Mouse (Mus musculus): ENCODE measurements at regions not wholly inside any gene's neighbourhood (a gene's known extent, or its start where the extent isn't known, plus 50 kb on each side); places are given as distances from the start of the nearest gene placed in this dataset.

DNA sequence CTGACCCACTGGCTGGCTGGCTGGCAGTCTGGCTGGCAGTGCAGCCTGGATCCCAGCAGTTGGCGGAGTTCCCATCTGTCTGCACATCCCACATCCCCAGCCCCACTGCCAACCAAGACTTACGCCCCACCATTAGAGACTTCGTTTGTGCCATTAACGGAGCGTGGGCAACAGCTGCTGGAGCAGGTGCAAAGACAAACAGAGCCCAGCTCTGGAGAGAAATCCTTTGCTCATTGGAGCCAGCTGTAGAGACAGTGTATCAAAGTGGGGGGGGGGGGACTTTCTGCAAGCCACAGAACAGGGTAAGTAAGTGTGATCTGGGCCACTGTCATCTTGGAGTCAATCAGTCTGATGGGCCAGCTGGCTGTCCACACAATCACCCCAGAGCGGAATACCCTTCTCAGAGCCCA is 52.3 kb downstream of the Rplp1 start:
- DNase-seq (ENCODE audit: low read depth, low spot score), result no peak

DNA sequence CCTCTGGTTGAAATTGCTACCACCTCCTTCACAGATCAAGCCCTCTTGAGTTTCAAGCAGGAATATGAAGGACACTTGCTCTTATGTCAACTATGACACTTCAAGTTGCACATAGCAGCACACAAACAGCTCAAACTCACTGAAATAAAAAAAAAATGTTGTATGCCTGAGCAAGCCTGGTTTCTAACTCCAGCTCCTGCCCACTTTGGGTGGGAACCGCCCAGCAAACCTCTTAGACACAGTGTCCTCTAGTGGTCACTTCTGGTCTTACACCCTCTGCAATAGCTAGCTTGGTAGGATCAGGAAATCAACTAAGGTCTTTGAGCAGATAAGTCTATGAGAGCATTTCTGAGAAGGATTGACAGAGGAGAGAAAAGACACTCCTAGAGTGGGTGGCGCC is 54.2 kb downstream of the Rplp1 start:
- peak; percentile 6 for DNase-seq (ENCODE audit: low read depth, low spot score)

DNA sequence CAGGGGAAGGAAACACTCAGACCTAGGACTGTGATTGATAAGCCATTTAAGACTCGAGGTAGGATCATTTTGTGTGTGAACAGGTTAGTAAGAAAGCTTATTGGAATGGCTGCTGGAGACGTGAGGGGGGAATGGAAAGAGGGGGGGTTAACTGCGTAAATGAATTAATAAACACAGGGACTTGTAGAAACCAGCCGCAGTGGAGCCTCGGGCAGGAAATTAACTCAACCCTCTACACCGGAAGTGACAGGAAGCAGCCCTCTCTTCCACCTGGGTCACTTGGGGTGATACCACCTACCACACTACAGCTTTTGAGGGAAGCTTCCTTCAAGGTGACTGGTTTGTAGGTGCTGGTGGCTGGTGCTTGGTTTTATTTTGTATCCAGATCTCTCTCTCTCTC is 54.9 kb downstream of the Rplp1 start:
- no peak for DNase-seq (ENCODE audit: low read depth, low spot score)

DNA sequence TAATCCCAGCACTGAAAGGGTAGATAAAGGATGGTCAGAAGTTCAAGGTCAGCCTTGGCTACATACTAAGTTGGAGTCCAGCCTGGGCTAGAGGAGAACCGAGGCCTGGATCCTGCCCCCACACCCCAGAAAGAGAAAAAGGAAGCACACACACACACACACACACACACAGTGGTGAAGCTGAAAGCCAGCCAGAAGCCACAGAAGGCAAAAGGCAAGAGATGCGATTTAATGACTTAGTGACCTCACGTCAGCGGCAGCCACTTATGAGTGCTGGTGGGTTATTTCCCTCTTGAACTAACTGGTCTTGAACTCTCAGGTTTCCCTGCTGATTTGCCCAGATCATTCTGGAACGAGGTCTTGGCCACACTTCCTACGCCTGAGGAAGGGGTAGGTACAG is 56.5 kb downstream of the Rplp1 start:
- DNase-seq (ENCODE audit: low read depth, low spot score), result no peak

DNA sequence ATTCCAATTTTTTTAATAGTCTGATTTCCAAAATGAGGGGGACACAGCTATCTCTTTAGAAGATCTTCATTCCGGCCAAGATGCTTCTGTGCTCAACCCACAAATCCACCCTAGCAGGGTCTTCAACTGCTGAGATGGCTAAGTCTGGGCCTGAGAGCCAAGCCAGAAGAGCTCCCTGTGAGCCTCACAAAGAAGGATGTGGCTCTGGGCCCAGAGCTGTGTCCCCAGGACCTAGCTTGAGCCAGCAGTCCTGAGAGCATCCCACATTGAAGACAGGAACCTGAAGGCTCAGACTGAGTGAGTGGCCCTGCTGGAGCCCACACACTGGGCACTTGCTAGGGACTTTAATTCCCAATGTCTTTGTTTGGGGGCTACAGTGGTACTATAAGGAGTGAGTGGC is 57.7 kb downstream of the Rplp1 start:
- no peak for DNase-seq (ENCODE audit: low read depth, low spot score)

DNA sequence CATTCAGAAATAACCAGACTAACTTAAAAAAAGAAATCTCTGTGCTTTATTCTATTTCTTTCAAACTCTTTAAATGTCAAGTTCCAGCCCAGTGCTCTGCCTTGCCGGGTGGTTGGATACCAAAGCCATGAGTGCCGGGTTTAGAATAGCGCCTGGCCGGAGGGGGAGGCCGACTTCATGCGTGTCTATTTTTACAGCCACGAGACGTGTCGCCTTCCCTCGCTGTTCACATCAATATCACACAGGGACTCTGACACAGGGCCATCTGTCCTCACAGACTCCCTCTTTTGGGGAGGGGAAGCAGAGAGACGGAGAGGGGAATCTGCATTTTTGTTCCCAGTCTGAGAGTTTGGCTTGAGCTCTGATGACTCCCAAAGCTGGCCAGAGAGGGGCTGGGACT is 58.7 kb downstream of the Rplp1 start:
- DNase-seq (ENCODE audit: low read depth, low spot score), result no peak

DNA sequence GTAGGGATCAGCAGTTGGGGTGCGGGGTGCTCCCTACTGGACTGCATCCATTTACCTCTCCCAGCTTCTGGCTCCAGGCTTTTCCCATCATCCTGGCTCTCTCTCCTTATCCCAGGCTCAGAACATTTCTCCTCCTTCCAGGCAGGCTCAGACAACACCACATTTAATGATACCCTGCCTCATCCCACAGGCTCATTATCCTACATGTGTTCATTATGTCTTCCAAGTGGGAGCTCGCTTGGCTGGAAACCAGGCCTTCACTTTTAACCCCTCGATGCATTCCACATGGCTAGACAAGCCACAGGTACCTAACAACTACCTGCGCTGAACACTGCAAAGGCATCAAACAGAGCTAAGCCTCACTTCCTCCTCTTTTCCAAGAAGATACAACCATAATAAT is 60.5 kb downstream of the Rplp1 start:
- no peak for DNase-seq (ENCODE audit: low read depth, low spot score)

DNA sequence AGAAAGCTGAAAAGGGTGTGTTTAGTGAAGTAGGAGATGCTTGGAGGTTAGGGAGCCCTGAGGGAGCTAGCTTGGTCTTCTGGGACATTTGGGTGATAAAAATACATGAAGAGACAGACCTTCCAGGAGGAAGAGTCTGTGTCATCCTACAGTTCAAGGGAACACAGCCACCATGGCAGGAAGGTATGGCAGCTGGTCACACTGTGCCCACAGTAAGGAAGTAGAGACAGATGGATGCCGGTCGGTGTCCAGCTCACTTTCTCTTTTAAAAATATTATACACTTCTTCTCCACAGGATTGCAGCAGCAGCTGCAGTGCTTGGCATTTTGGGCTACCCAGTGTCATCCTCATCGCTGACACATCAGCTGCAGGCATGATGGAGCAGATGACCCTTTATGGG is 63.0 kb downstream of the Rplp1 start:
- DNase-seq (ENCODE audit: low read depth, low spot score), result no peak

DNA sequence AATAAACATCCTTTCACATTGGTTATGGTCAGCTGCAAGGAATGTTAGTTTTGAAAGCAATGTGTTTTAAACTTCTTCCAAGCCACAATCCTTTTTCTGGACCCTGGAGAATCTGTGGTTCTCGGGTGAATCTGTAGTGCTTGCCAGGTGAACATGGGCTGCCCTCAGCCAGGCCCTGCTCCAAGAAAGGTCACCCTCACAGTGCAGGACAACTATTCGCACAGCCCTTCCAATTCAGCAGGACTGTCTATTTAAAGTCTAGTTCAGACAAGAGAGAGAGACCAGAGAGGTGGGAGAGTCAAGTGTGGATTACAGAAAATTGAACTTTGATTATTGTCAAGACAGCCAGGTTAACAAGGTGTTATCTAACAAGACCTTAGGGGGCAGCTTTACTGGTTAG is 65.9 kb downstream of the Rplp1 start:
- DNase-seq (ENCODE audit: low read depth, low spot score), result no peak

DNA sequence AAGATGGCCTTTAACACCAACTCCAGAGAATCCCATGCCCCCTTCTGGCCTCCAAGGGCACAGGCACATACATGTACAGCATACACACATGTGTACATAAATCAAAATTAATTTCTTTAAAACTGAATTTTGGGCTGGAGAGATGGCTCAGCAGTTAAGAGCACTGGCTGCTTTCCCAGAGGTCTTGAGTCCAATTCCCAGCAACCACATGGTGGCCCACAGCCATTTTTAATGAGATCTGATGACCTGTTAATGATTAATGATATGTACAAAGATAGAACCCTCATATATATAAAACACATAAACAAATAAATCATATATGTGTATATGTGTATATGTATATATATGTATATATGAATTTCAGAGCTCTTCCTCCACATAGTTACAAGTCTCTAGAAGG is 66.8 kb downstream of the Rplp1 start:
- DNase-seq (ENCODE audit: low read depth, low spot score), result no peak

DNA sequence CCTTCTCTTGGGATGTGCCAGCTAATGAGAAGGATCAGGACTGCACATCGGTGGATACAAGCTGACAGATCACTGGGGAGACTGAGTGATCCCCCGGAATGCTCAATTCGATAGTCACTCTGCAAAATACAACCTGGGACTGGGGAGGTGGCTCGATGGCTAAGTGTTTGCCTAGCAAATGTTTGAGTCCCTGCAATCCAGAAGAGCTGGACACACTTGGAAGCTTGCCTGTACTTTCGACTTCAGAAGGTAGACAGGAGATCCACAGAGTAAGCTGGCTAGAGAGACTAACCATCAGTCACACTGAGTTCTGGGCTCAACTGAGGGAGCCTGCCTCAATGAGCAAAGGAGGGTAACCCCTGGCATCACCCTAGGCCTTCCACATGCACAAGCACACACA is 69.7 kb downstream of the Rplp1 start:
- DNase-seq (ENCODE audit: low read depth, low spot score), result no peak

DNA sequence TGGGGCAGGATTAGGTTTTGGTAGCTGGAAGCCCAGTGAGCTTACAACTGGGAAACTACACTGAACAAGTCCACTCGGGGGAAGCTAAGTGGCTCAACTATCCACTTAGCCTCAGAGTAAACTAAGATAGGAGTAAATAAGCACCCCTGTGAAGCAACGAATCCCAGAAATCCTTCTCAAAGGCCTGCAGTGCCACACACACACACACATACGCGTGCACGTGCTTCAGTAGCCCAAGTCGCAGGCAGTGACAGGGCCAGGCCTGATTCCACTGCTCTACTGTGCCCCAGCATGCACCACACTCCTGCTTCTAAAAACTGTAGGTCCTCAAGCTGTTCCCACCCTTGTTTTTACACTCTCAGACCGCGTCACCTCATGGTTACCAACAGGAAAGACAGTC is 70.2 kb downstream of the Rplp1 start:
- no peak for DNase-seq (ENCODE audit: low read depth, low spot score)

DNA sequence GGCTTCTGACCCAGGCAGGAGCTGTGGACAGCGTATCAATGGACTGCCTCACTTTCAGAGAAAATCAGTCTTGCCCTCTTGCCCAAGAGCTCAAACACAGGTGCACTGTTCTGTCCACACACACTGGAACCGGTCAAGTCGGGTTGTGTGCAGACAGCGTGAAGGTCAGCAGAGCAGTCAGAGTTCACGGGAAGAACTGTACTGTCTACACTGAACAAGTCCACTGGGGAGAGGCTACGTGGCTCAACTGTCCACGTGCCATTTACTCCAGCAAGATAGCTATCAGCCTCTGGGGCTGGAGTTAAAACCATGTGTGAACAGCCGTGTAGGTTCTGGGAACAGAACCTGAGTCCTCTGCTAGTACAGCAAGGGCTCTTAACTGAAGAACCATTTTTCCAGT is 70.8 kb downstream of the Rplp1 start:
- no peak for DNase-seq (ENCODE audit: low read depth, low spot score)

DNA sequence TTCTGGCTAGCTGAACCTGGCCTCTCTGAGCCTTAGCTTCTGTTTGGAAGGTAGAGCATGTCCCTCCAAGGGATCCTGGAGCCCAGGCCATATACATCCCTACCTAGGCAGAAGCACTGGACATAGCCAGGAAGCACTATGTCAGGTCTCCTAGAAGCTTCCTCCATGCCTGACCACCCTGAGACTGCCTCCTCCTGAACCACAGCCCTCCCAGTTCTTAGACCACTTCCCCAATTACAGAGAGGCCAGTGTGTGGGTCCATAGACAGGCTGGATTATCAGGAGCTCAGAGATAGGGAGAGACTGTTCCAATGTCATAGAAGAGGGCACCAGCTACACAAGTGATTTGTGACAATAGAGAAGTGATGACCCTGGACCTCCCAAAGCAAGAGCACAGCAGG is 72.0 kb downstream of the Rplp1 start:
- no peak for DNase-seq (ENCODE audit: low read depth, low spot score)

DNA sequence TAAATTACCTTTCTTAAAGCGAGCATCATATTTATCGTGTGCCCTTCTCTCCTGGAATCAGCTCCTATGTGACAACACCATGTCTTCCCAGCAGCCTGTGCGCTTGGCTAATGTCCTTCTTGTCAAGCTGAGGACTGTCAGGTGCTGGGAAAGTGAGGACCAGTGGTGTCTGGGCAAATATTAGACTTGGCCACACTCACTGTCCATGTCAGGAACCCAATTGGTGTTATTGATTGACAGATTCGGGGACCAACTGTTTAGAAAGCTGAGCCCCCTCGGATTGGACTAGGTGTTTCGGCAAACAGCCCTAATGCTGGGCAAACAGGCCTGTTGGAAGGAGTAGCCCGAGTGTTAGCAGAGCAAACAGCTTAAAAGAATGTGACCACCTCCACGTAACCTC is 73.1 kb downstream of the Rplp1 start:
- DNase-seq (ENCODE audit: low read depth, low spot score), result no peak

DNA sequence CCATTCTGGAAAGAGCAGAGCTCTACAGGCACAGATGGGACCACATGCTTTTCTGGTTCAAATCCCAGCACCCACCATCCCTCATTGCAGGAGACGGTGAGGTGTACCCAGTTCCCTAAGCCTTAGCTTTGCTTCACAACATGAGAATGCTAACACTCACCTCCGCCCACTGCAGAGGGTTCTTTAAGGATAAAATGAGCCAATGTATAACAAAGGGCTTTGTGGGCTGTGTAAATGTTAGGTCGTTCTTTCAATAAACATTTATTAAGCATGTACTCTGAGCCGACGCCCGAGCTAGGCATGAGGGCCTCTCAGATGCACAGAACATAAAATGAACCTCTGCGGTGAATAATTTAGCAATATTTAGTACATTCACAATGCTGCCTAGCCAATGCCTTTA is 74.0 kb downstream of the Rplp1 start:
- DNase-seq (ENCODE audit: low read depth, low spot score), result no peak

DNA sequence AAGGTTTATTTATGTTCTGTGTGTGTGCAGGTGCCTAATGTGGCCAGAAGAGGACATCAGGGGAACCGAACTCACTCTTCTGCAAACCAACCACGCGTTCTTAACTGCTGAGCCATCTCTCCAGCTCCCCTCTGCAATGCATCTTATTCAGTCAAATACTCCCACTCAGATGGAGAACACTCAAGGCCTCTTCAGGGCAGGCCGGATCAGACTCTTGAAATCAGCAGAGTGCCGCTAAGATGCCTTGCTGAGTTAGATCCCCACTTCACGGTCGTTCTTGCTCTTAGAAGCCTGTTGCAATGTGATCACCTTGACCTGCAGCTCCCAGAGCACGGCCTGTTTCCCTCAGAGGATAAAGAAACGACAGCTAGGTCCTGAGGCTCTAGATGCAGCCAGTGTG is 81.1 kb downstream of the Rplp1 start:
- no peak for DNase-seq (ENCODE audit: low read depth, low spot score)

DNA sequence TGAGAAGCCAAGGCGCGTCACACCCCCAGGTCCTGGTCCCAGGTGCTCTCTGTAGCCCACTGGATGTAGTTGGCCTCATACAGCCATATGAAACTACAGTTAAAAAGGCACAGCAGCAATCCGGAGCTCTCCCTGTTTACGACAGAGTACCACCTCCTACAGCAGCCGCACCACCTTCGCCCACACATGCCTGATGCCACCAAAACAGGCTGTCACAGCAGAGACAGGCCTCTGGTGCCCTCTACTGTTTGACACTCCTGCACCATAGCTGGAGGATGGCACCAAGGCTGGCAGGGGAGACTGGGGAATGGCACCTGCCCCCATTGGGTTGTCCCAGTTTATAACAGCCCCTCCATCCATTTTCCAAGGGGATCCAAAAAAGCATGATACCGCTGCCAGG is 84.1 kb downstream of the Rplp1 start:
- no peak for DNase-seq (ENCODE audit: low read depth, low spot score)

DNA sequence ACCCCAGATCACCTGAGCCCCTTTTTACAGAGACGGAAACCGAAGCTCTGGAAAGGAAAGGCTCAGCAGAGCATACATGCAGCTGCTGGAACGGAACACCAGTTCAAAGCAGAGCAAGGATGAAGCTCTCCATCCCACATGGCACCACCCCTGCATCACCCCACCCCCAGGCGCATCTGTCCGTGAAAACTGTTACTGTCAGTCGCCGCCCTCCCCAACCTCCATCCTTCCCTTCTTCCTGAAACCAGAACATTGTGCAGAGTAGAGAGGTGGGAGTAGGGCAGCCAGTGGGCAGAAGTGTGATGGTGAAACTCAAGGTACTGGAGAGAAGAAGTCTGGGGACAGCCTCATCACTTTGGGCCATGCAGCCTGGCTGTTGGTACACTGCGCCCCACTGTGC is 84.6 kb downstream of the Rplp1 start:
- DNase-seq (ENCODE audit: low read depth, low spot score), result no peak

DNA sequence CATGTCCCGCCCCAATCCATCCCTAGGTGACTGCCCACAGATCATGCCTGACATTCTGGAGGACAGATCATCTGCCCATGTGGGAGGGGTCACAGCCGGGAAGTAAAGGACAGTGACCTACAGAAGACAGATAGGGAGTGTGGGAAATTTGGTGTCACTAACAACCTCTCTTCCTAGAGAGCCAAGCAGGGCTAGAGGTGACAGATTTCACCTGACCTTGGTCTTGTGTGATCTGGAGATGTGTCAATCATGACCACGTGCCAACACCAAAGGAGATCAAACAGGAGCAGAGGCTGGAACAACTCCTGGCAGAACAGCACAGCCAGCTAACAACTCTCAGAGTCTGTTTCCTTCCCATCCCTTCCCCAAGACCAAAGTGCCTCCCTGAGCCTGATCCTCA is 85.0 kb downstream of the Rplp1 start:
- DNase-seq (ENCODE audit: low read depth, low spot score), result no peak

DNA sequence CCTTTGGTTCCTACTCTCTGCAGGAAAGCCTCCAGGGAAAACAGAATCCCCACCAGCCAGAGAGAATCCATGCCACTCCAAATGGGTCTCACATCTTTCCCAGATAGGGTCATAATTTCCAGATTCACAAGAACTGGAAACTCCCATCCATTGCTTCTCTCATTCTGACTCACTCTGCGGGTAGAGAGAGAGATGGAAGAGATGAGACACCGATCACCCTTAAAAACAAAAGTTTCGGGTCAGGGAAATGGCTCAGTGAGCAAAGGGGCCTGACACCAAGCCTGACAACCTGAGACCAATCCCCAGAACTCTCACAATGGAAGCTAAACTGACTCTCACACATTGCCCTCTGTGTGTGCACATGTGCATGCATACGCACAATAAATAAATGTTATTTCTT is 86.6 kb downstream of the Rplp1 start:
- no peak for DNase-seq (ENCODE audit: low read depth, low spot score)

DNA sequence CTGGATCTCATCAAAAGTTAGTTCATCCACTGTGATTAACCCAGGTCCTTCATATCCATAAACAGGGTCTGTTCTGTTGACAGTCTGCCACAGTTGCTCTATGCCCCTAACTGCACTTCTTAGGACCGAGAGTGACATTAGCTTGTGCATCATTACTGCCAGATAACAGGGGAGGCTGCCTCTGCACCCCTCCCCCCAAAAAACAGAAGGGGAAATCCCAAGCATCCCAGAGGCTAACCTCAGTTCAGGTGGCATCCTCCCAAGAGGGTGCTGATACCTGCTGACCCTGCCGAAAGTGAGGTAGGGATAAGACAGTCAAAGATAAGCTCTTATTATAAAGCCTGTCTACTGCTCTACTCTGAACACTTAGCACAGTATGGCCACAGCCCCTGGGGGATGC is 87.3 kb downstream of the Rplp1 start:
- DNase-seq (ENCODE audit: low read depth, low spot score), result no peak

DNA sequence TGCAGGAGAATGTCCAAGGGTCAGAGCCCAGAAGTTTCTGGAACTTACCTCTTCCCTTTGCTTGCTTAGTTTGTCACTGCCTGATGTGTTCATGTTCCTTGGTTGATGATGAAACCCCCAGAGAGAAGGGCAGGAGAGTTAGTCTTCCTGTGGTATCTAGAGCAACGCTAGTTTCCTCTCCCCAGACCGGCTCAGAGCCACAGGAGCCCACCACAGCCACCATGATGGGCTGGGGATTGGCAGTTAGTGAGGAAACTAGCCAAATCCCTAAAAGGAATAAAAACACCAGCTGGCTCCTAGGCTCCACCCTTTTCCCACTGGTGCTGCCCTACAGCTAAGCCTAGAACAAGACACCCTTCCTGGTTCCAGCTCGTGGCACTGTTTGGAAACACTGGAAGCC is 87.9 kb downstream of the Rplp1 start:
- DNase-seq (ENCODE audit: low read depth, low spot score), result no peak

DNA sequence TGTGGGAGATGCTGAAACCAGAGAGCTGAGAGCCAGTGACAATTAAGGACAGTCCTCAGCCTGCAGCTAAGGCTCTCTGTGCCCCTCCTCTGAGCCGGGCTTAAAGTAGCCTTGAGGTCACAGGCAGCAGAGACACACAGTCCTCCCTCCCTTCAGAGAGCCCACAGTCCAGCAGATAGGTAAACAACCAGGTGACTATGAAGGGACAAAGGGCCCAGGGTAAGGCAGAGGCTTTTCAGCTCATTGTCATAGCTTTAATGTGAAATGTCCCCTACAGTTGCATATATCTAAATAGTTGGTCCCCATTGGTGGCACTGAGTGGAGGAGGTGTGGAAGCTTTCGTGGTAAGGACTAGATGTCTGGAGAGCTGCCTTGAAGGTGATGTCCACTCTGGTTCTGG is 88.5 kb downstream of the Rplp1 start:
- DNase-seq (ENCODE audit: low read depth, low spot score), result no peak

DNA sequence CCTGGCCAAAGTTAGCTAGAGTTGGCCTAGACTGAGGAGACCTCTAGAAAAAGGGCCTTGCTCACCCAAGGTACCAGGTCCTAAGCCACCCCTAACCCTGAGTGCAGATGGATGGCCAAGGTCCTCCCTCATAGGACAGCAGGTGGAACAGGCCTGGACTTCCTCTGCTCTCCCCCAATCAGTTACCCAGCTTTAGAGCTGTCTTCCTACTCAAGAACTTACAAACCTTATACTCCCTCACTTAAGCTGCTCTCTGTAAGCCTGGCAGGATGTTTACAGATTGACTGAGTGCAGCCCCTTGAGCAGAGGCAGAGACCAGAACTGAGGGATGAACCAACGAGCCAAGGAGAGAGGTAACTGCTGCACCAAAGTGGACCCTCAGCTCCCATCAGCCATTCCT is 94.5 kb downstream of the Rplp1 start:
- DNase-seq (ENCODE audit: low read depth, low spot score), result no peak

Data from c-Kit-negative CD71-positive TER-119-positive erythroid progenitor cells, embryonic 14.5 days (primary cell).